ENCODE assay signal across 8 mouse cellular contexts in the genomic region with DNA sequence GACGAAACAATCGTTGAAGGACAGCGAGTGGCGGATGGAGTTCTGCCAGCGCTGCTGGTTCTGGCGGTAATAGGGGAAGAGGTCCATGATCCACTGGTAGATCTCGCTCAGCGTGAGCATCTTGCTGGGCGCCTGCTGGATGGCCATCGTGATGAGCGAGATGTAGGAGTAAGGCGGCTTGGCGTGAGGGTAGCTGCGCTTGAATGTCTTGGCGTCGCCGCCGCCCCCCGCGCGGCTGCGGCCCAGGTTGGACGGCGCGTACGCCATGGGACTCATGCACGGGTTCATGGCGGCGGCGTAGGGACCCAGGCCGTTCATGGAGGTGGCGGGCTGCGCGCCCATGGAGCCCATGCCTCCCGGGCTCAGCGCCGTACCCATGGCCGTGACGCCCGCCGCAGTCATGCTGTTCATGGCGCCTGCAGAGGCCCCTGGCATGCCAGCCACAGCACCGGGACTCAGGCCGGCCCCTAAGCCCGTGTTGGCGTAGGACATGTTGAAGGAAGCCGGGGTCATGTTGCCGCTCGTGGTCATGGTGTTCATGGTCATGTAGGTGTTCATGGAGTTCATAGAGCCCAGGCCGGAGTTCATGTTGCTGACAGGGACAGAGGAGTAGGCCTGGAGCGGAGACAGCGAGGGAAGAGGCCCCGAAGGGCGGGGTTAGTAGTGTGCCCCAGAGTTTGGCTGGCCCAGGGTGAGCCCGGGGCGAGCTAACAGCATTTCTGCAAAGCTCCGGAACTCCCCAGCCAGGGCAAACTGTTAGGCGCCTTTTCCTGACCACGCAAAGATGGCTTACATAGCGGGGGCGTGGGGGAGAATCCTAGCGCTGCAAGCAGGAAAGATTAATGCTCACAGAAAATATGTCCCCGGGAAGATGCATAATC. TPM values are rescaled to one million over a fixed set of nuclear protein-coding genes. Genes with fewer than 3 reads are reported as not detected.
DNase-seq lines count a peak whose midpoint lies in the region; ATAC-seq and TF ChIP-seq lines count a peak whose summit lies in the region.

No protein-coding gene starts in this region.

- no peaks in the 10 kb centered on the region for H3K9me3 ChIP-seq in heart, embryonic 16.5 days (replicated peaks; ENCODE audit: control insufficient read depth, low read length)
- H3K9me3 ChIP-seq in liver, embryonic 13.5 days (replicated peaks) = no peaks in the 10 kb centered on the region
- no peaks in the 10 kb centered on the region for H3K9me3 ChIP-seq in neural tube, embryonic 15.5 days (replicated peaks)

- DNase-seq in kidney, adult 18-20 months = peak; percentile 15
- DNase-seq in kidney, adult 2 months = no peak
- no peak for DNase-seq in liver, embryonic 13.5 days
- no peak for DNase-seq in thymus, adult 2 months
- DNase-seq in urinary bladder, postnatal 14 days (ENCODE audit: low spot score) = no peak
- DNase-seq in cerebellum, postnatal 36 days = no peak

- TF ChIP-seq POLR2A in kidney, adult 2 months (IDR thresholded peaks at IDR 0.05; ENCODE audit: low read depth, low read length) = no peak
- TF ChIP-seq POLR2A in thymus, adult 2 months (IDR thresholded peaks at IDR 0.05; ENCODE audit: control insufficient read depth, extremely low read depth, insufficient read depth, low read length, poor library complexity) = no peak

- no peak for TF ChIP-seq CTCF in kidney, adult 2 months (conservative IDR thresholded peaks at IDR 0.05; ENCODE audit: insufficient read depth, insufficient read length, low read depth, low read length)
- no peak for TF ChIP-seq CTCF in thymus, adult 2 months (IDR thresholded peaks at IDR 0.05; ENCODE audit: borderline replicate concordance, control insufficient read depth, extremely low read depth, insufficient read depth, low read length, poor library complexity)

- H3K4me1 ChIP-seq in kidney, adult 2 months (ENCODE audit: control insufficient read depth, insufficient read depth, low read length) = no peaks in the 10 kb centered on the region
- H3K4me1 ChIP-seq in heart, embryonic 16.5 days (ENCODE audit: control insufficient read depth, insufficient read depth, low read length) = peaks cover 21% of the 10 kb centered on the region
- H3K4me1 ChIP-seq in liver, embryonic 13.5 days (replicated peaks) = peaks cover 20% of the 10 kb centered on the region
- H3K4me1 ChIP-seq in neural tube, embryonic 15.5 days = peaks cover 34% of the 10 kb centered on the region
- peaks cover 5% of the 10 kb centered on the region for H3K4me1 ChIP-seq in thymus, adult 2 months (replicated peaks; ENCODE audit: control insufficient read depth, insufficient read depth, low read length)

- WGBS in kidney, adult 2 months = 4% methylated on average over 63 of the region's 63 CpGs
- 2% methylated on average over 63 of the region's 63 CpGs for WGBS in heart, embryonic 16.5 days
- 3% methylated on average over 63 of the region's 63 CpGs for WGBS in liver, embryonic 13.5 days (ENCODE audit: insufficient replicate concordance)
- WGBS in neural tube, embryonic 15.5 days = under 1% methylated on average over 63 of the region's 63 CpGs
- 14% methylated on average over 63 of the region's 63 CpGs for WGBS in thymus, adult 2 months

- no peak overlapping the region for H3K4me3 ChIP-seq in kidney, adult 2 months (ENCODE audit: insufficient read depth, low read depth, low read length)
- H3K4me3 ChIP-seq in heart, embryonic 16.5 days (ENCODE audit: low read length) = peak overlapping the region; percentile 30
- H3K4me3 ChIP-seq in liver, embryonic 13.5 days (replicated peaks) = peak overlapping the region; percentile 33
- H3K4me3 ChIP-seq in neural tube, embryonic 15.5 days (replicated peaks) = peak overlapping the region; percentile 9
- H3K4me3 ChIP-seq in thymus, adult 2 months (ENCODE audit: control insufficient read depth, insufficient read depth, low read length) = no peak overlapping the region

- ATAC-seq in heart, embryonic 16.5 days (replicated peaks; ENCODE audit: extremely low read depth, insufficient read depth, low FRiP score) = no peak
- no peak for ATAC-seq in liver, embryonic 13.5 days (ENCODE audit: low read depth)
- ATAC-seq in neural tube, embryonic 15.5 days (ENCODE audit: low FRiP score) = no peak

- H3K27me3 ChIP-seq in kidney, adult 2 months (replicated peaks; ENCODE audit: control insufficient read depth, insufficient read depth, low read length) = peaks cover 29% of the 10 kb centered on the region
- H3K27me3 ChIP-seq in heart, embryonic 16.5 days (ENCODE audit: control insufficient read depth, insufficient read depth, low read length) = peaks cover 65% of the 10 kb centered on the region
- peaks cover 96% of the 10 kb centered on the region for H3K27me3 ChIP-seq in liver, embryonic 13.5 days
- H3K27me3 ChIP-seq in neural tube, embryonic 15.5 days (replicated peaks) = peaks cover 88% of the 10 kb centered on the region
- H3K27me3 ChIP-seq in thymus, adult 2 months (ENCODE audit: control insufficient read depth, insufficient read depth, low read length) = peaks cover 24% of the 10 kb centered on the region

- H3K27ac ChIP-seq in kidney, adult 2 months (ENCODE audit: insufficient read depth, low read depth, low read length) = no peak overlapping the region
- H3K27ac ChIP-seq in heart, embryonic 16.5 days (ENCODE audit: low read length) = no peak overlapping the region
- H3K27ac ChIP-seq in liver, embryonic 13.5 days = peak overlapping the region; percentile 48
- no peak overlapping the region for H3K27ac ChIP-seq in neural tube, embryonic 15.5 days (replicated peaks)
- no peak overlapping the region for H3K27ac ChIP-seq in thymus, adult 2 months (ENCODE audit: control insufficient read depth, insufficient read depth, low read length)

- no peaks in the 10 kb centered on the region for H3K36me3 ChIP-seq in kidney, adult 2 months (ENCODE audit: control insufficient read depth, insufficient read depth, low read length)
- no peaks in the 10 kb centered on the region for H3K36me3 ChIP-seq in heart, embryonic 16.5 days (ENCODE audit: control insufficient read depth, insufficient read depth)
- no peaks in the 10 kb centered on the region for H3K36me3 ChIP-seq in liver, embryonic 13.5 days
- no peaks in the 10 kb centered on the region for H3K36me3 ChIP-seq in neural tube, embryonic 15.5 days
- no peaks in the 10 kb centered on the region for H3K36me3 ChIP-seq in thymus, adult 2 months (ENCODE audit: control insufficient read depth, insufficient read depth, low read length)

- H3K9ac ChIP-seq in heart, embryonic 16.5 days (ENCODE audit: low read length) = no peak overlapping the region
- H3K9ac ChIP-seq in liver, embryonic 13.5 days = peak overlapping the region; percentile 39
- H3K9ac ChIP-seq in neural tube, embryonic 15.5 days (replicated peaks) = no peak overlapping the region

- peak overlapping the region; percentile 23; the same call in 1 of the 2 replicates for H3K4me2 ChIP-seq in heart, embryonic 16.5 days (ENCODE audit: low read depth, low read length)
- H3K4me2 ChIP-seq in liver, embryonic 13.5 days = peak overlapping the region; percentile 48
- H3K4me2 ChIP-seq in neural tube, embryonic 15.5 days = peak overlapping the region; percentile 7; the same call in 1 of the 2 replicates

RNA-seq across cellular contexts. Expression of gene Foxa1, which starts 3.7 kb away (rescaled TPM):
- 0.67 and 0.98 TPM in 2 replicates for polyA plus RNA-seq in kidney, adult 2 months (2012; rRNA removed)
- 0.18 and 0.74 TPM in 2 replicates for polyA plus RNA-seq in heart, embryonic 16.5 days (2015; fragmentation: Nextera tagmentation; extraction: Ambion mirVana)
- 0.67 and 0.73 TPM in 2 replicates for polyA plus RNA-seq in liver, embryonic 13.5 days (2015; fragmentation: Nextera tagmentation; extraction: Ambion mirVana)
- 0.40 and 1.1 TPM in 2 replicates for polyA plus RNA-seq in neural tube, embryonic 15.5 days (2015; fragmentation: Nextera tagmentation; extraction: Ambion mirVana)
- 1.4 and 1.5 TPM in 2 replicates for polyA plus RNA-seq in thymus, adult 2 months (2012; rRNA removed)

RNA-seq across cellular contexts. Expression of gene Ttc6, which starts 20.9 kb away (rescaled TPM):
- 0.02 and 0.15 TPM in 2 replicates for polyA plus RNA-seq in kidney, adult 2 months (2012; rRNA removed)
- 0.09 and 0.57 TPM in 2 replicates for polyA plus RNA-seq in heart, embryonic 16.5 days (2015; fragmentation: Nextera tagmentation; extraction: Ambion mirVana)
- 0.05 TPM in 1 of 2 replicates, not detected in the other for polyA plus RNA-seq in liver, embryonic 13.5 days (2015; fragmentation: Nextera tagmentation; extraction: Ambion mirVana)
- 0.75 and 0.83 TPM in 2 replicates for polyA plus RNA-seq in neural tube, embryonic 15.5 days (2015; fragmentation: Nextera tagmentation; extraction: Ambion mirVana)
- 0.05 and 0.12 TPM in 2 replicates for polyA plus RNA-seq in thymus, adult 2 months (2012; rRNA removed)

Comparison
In these comparisons a context has a peak if more than half of its experiments do, and no peak if none do; other contexts are left out.
1. H3K4me3 ChIP-seq: peak in heart, embryonic 16.5 days (single experiment), liver, embryonic 13.5 days (single experiment) and neural tube, embryonic 15.5 days (single experiment); none in kidney, adult 2 months (single experiment) and thymus, adult 2 months (single experiment).
2. Peak in every context shown above with its lines, with median percentiles within 50 percentile points of each other: H3K4me2 ChIP-seq.